Mouse (Mus musculus) limb, embryonic 11.5 days (tissue): Measurements from ENCODE around the gene Trabd2b. TPM values are rescaled to one million over a fixed set of nuclear protein-coding genes. Genes with fewer than 3 reads are reported as not detected.

Source experiments
- ATAC-seq: fragments of 200-750 bp; cut with Nextera tagmentation; 2 replicates; pipeline ENCODE4 v1.8.0; 2017; ENCODE audit warnings: low read depth; ENCODE audit not compliant: insufficient number of reproducible peaks, low FRiP score, low TSS enrichment
- DNase-seq: peaks from one replicate; pipeline ENCODE4 v3.0.0-alpha.2; 2015; ENCODE audit warnings: low spot score
- H3K27ac ChIP-seq: fragments of 300-500 bp; sonication (generic); replicated peaks from 2 replicates; pipeline ENCODE4 v1.5.1; 2014; ENCODE audit warnings: low read depth, mild to moderate bottlenecking, low read length
- H3K27me3 ChIP-seq: fragments of 300-500 bp; sonication (generic); 2 replicates; pipeline ENCODE4 v1.6.1; 2014; ENCODE audit warnings: mild to moderate bottlenecking, low read length, mixed read lengths; ENCODE audit not compliant: control insufficient read depth, insufficient read depth
- H3K36me3 ChIP-seq: fragments of 300-500 bp; sonication (generic); 2 replicates; pipeline ENCODE4 v1.6.1; 2014; ENCODE audit warnings: mild to moderate bottlenecking, low read length, moderate library complexity, mixed read lengths; ENCODE audit not compliant: control insufficient read depth, insufficient read depth
- H3K4me1 ChIP-seq: fragments of 300-500 bp; sonication (generic); 2 replicates; pipeline ENCODE4 v1.6.1; 2014; ENCODE audit warnings: low read length, mixed read lengths; ENCODE audit not compliant: control insufficient read depth, insufficient read depth
- H3K4me2 ChIP-seq: fragments of 300-500 bp; sonication (generic); 2 replicates; pipeline ENCODE4 v1.6.1; 2014; ENCODE audit warnings: low read depth, mild to moderate bottlenecking, moderate library complexity; ENCODE audit not compliant: severe bottlenecking
- H3K4me3 ChIP-seq: fragments of 300-500 bp; sonication (generic); 2 replicates; pipeline ENCODE4 v1.5.1; 2014; ENCODE audit warnings: low read depth, low read length
- H3K9ac ChIP-seq: fragments of 300-500 bp; sonication (generic); 2 replicates; pipeline ENCODE4 v1.6.1; 2014; ENCODE audit warnings: mild to moderate bottlenecking, low read length
- H3K9me3 ChIP-seq: fragments of 300-500 bp; sonication (generic); 2 replicates; pipeline ENCODE4 v1.6.1; 2016; ENCODE audit warnings: low read length; ENCODE audit not compliant: control insufficient read depth
- WGBS: fragments of 180-500 bp; shearing (Covaris S2); extraction: QIAGEN DNeasy Blood & Tissue Kit; methylation state at CpG from one replicate; pipeline ENCODE4 v1.1.7; 2014; 5-methylcytosine and 5-hydroxymethylcytosine counted together
- polyA plus RNA-seq: library from polyadenylated mRNA; unstranded; fragments of >200 nt; fragmentation: Nextera tagmentation; extraction: Ambion mirVana; gene quantifications from 2 replicates; pipeline ENCODE4 v1.2.1, GENCODE M21; 2014

Gene Trabd2b
- polyA plus RNA-seq, 1 experiment from 2014 or later = 0.33 TPM

DNA sequence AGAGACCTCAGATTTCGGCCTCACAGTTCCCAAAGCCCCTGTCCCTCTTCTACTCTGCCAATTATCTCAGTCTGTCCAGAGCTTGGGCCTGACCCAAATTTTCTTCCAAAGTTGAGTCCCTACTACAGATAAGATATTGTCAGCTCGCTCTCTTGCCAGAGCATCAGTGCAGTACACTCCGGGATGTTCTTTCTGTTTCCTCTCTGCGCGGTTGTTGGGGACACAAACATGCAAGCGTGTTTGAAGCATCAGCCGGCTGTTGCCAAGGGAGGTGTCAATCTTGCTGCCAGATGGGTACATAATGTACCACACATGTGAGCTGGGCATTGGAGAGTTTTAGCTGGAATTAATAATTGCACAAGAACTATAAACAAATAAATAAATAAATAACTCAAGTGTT is 28.9 kb downstream of the Trabd2b start:
- ATAC-seq = no peak
- 91% methylated on average over 7 of the region's 7 CpGs for WGBS
- no peaks in the 10 kb centered on the region for H3K36me3 ChIP-seq

DNA sequence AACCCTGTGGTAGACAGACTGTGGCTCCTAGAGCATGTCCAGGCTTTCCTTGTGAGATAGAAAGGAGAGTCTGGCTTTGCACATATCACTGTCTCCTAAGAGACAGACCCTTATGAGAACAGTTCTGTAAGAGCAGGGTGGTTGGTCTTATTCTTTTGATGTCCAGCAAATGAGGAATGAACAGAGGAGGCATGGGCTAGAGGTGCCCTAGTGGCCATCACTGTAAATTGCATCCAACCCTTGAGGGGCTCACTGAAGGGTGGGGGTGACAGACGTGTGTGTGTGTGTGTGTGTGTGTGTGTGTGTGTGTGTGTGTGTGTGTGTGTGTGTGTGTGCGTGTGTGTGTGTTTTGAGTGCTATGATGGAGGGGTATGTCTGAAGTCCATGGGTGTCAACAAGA is 32.2 kb downstream of the Trabd2b start:
- DNase-seq = no peak
- no peaks in the 10 kb centered on the region for H3K27me3 ChIP-seq
- no peak overlapping the region for H3K9ac ChIP-seq
- no peaks in the 10 kb centered on the region for H3K4me1 ChIP-seq
- ATAC-seq = no peak
- H3K9me3 ChIP-seq = no peaks in the 10 kb centered on the region
- H3K36me3 ChIP-seq = no peaks in the 10 kb centered on the region
- no peak overlapping the region for H3K4me3 ChIP-seq
- WGBS = 54% methylated on average over 2 of the region's 2 CpGs
- H3K4me2 ChIP-seq = no peak overlapping the region
- H3K27ac ChIP-seq = no peak overlapping the region

More for the DNA sequence above, 28.9 kb downstream of the Trabd2b start:
- H3K27me3 ChIP-seq = no peaks in the 10 kb centered on the region
- no peaks in the 10 kb centered on the region for H3K9me3 ChIP-seq
- DNase-seq = no peak
- no peak overlapping the region for H3K9ac ChIP-seq
- no peaks in the 10 kb centered on the region for H3K4me1 ChIP-seq
- H3K4me2 ChIP-seq = no peak overlapping the region
- no peak overlapping the region for H3K4me3 ChIP-seq
- no peak overlapping the region for H3K27ac ChIP-seq

DNA sequence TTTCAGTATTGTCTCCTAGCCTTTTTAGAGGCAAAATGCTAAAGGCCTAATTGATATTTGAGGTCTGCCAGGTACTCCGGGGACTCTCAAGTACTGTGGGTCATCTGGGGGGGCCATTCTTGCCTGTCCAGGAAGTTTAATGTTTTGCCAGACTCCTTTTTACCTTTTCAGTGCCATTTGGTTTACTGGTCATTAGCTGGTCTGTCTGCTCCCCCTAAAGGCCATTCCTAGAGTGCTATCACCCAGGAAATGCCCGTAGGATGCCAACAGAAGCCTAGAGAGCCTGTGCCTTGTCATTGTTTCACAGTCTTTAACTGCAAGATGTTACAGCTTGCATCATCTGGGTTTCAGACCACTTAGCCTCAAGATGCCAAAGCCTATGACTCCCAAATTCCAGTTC is 35.7 kb downstream of the Trabd2b start:
- no peaks in the 10 kb centered on the region for H3K36me3 ChIP-seq
- H3K27ac ChIP-seq = no peak overlapping the region
- no peak overlapping the region for H3K9ac ChIP-seq
- H3K4me2 ChIP-seq = no peak overlapping the region
- WGBS = 65% methylated on average over 2 of the region's 2 CpGs
- no peaks in the 10 kb centered on the region for H3K27me3 ChIP-seq
- H3K4me1 ChIP-seq = no peaks in the 10 kb centered on the region
- DNase-seq (no peak), ATAC-seq (no peak)
- no peak overlapping the region for H3K4me3 ChIP-seq
- no peaks in the 10 kb centered on the region for H3K9me3 ChIP-seq

DNA sequence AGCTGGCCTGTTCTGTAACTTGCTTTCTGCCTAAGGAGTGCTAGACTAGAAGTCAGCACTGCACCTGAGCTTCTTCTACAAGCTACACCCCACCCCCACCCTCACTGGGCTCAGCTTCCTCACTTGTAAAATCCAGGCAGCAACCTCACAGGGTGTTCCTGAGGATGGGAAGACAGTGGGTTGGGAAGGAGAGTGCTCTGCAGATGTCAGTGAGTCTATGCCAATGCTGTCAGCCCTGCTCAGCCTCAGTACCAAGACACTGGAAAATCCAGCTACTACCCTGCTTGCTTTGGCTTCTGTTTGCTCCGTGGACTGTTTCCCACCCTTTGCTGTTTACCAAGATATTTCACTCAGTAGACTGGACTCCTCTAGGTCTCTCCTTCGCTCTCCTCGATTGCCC is 36.1 kb downstream of the Trabd2b start:
- no peaks in the 10 kb centered on the region for H3K27me3 ChIP-seq
- H3K4me3 ChIP-seq = no peak overlapping the region
- H3K9me3 ChIP-seq = no peaks in the 10 kb centered on the region
- H3K4me2 ChIP-seq = no peak overlapping the region
- H3K9ac ChIP-seq = no peak overlapping the region
- DNase-seq (no peak), ATAC-seq (no peak)
- no peak overlapping the region for H3K27ac ChIP-seq
- 87% methylated on average over 3 of the region's 3 CpGs for WGBS
- H3K36me3 ChIP-seq = no peaks in the 10 kb centered on the region
- no peaks in the 10 kb centered on the region for H3K4me1 ChIP-seq

DNA sequence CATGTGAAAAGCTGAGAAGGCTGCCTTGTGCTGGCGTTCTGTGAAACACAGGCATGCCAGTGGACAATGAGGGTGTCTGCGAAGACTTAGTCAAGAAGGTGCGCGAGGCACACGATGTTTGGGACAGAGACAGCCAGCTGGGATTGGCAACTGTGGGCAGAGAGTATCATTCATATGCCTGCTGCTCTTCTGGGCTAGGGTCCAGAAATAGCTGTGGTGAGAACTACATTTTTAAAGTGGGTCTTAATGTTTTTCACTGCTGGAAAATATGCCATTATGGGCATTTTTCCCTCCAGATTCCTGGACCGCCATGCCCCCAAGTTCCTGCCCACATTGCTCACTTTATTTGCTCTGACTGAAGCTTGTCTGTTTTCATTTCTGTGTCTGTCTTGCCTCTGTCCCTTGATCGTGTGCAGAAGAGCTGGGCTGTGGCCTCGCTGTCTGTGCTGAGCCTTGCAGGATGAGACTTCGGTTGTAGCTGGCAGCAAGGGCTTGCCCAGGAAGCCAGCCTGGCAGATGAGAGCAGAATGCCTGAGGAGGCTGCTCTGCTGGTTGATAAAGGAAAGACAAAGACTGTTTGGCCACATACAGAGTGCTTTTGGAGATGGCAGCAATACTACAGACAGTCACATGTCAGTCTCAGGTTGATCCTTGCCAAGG is 42.0 kb downstream of the Trabd2b start:
- Histone ChIP-seq H3K27me3 (no peaks in the 10 kb centered on the region), H3K9me3 (no peaks in the 10 kb centered on the region), H3K4me1 (no peaks in the 10 kb centered on the region), H3K4me2 (no peak overlapping the region), H3K4me3 (no peak overlapping the region), H3K36me3 (no peaks in the 10 kb centered on the region), H3K27ac (no peak overlapping the region), H3K9ac (no peak overlapping the region)
- DNase-seq = no peak
- WGBS = 89% methylated on average over 9 of the region's 9 CpGs
- ATAC-seq = no peak

DNA sequence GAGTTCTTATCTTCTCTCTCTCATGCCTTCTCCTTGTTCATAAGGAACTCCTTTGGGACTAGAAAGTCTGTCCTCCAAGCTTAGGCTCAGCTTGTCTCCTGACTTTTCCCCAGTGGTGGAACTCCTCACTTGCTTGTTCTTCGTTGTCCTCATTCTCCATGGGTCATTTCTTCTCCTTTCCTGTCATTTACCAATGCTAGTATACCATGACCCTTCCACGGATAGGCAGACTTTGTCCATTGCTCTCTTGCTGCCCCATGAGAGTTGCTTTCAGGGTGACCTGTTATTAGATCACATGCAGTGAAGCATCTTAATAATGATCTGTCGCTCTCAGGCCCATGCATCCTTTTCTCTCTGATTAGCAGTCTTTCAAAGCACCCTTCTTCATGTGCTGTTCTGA is 46.6 kb downstream of the Trabd2b start:
- 78% methylated on average over 3 of the region's 3 CpGs for WGBS
- no peak overlapping the region for H3K27ac ChIP-seq
- no peak overlapping the region for H3K4me2 ChIP-seq
- no peak for DNase-seq
- no peaks in the 10 kb centered on the region for H3K4me1 ChIP-seq
- ATAC-seq = no peak
- no peak overlapping the region for H3K4me3 ChIP-seq
- no peaks in the 10 kb centered on the region for H3K9me3 ChIP-seq
- H3K27me3 ChIP-seq = no peaks in the 10 kb centered on the region
- no peak overlapping the region for H3K9ac ChIP-seq
- no peaks in the 10 kb centered on the region for H3K36me3 ChIP-seq

DNA sequence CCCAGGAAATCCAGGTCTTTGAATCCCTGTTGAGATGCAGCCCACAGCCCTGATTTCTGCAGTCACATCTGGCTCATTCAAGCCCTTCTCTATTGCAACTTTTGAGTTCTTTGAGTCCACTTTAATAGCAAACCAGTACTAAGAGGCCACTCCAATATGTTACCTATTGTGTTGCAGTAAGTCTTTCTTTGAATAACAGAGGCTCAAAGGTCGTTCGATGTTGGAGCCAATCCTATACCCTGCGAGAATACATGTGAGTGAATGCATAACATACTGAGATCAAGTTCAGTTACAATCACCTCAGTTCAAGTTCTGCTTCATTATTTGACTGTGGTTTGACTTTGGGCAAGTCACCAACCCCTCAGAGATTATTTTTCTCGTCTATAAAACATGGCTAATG is 47.5 kb downstream of the Trabd2b start:
- Histone ChIP-seq H3K27me3 (no peaks in the 10 kb centered on the region), H3K36me3 (no peaks in the 10 kb centered on the region), H3K9me3 (no peaks in the 10 kb centered on the region), H3K9ac (no peak overlapping the region), H3K4me2 (no peak overlapping the region), H3K4me3 (no peak overlapping the region), H3K27ac (no peak overlapping the region), H3K4me1 (no peaks in the 10 kb centered on the region)
- 84% methylated on average over 4 of the region's 4 CpGs for WGBS
- ATAC-seq (no peak), DNase-seq (no peak)

DNA sequence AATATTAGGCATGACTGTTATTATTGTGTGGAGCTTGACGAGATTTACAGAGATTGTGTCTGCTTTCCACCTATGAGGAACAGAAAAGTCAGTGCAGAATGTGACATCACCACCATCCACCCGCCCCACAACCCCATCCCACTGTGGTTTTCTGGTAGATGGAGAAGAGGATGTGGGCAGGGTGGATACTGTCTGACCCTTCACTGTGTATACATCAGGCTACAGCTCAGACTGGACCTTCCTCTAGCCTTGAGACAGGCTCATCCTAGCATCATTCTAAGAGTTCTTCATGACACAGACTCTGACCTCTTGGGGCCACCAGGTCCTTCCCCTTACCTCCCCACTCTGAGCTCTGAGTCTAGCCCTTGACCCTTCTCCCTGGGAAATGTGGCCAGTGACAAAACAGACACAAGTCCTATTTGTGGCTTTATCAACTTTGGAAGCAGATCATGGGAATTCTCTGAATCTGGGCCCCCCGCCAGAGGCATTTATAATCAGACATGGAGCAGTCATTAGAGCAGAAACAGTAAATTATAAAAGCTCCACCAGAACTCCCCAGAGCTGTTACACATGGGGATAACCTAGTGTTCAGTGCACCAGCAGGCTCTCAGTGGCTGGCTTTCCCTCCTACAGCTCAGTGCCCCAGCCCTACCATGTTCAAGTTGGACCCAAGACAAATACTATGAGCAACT is 48.1 kb downstream of the Trabd2b start:
- 88% methylated on average over 3 of the region's 3 CpGs for WGBS

More for the DNA sequence above, 48.1 kb downstream of the Trabd2b start:
- Histone ChIP-seq H3K36me3 (no peaks in the 10 kb centered on the region), H3K4me1 (no peaks in the 10 kb centered on the region), H3K9ac (no peak overlapping the region), H3K27ac (no peak overlapping the region), H3K9me3 (no peaks in the 10 kb centered on the region), H3K27me3 (no peaks in the 10 kb centered on the region), H3K4me3 (no peak overlapping the region), H3K4me2 (no peak overlapping the region)
- ATAC-seq = no peak
- DNase-seq = no peak
